Mouse (Mus musculus) myocyte (in vitro differentiated cells): ENCODE data around the gene Cog5. TPM values are rescaled to one million over a fixed set of nuclear protein-coding genes. Genes with fewer than 3 reads are reported as not detected.

Experiments used
- H3K27me3 ChIP-seq: one replicate; pipeline ENCODE4 v1.6.1; 2011; ENCODE audit not compliant: control insufficient read depth, insufficient read depth, insufficient read length
- H3K36me3 ChIP-seq: one replicate; pipeline ENCODE4 v1.6.1; 2011; ENCODE audit not compliant: control insufficient read depth, insufficient read depth
- H3K4me2 ChIP-seq: one replicate; pipeline ENCODE4 v1.6.1; 2011; ENCODE audit warnings: low read depth, control low read depth
- H3K4me3 ChIP-seq: one replicate; pipeline ENCODE4 v1.5.1; 2011; ENCODE audit warnings: mild to moderate bottlenecking, control low read depth, moderate library complexity
- H3K79me2 ChIP-seq: one replicate; pipeline ENCODE4 v1.6.1; 2011; ENCODE audit not compliant: control insufficient read depth, insufficient read depth
- H3ac ChIP-seq: one replicate; pipeline ENCODE4 v1.6.1; 2011; ENCODE audit not compliant: control insufficient read depth, insufficient read length
- CEBPB ChIP-seq: IDR thresholded peaks from 2 replicates; pipeline ENCODE4 v1.6.1; 2011; ENCODE audit warnings: mild to moderate bottlenecking, moderate library complexity; ENCODE audit not compliant: poor library complexity, insufficient read depth, severe bottlenecking
- E2F4 ChIP-seq: IDR thresholded peaks from one replicate; pipeline ENCODE4 v1.6.1; 2011; ENCODE audit warnings: mild to moderate bottlenecking, control low read depth, moderate library complexity; ENCODE audit not compliant: insufficient read depth
- MAX ChIP-seq: IDR thresholded peaks from one replicate; pipeline ENCODE4 v1.6.1; 2011; ENCODE audit warnings: low read depth, mild to moderate bottlenecking, control low read depth
- MYOD1 ChIP-seq, 3 experiments: IDR thresholded peaks; one replicate each; pipeline ENCODE4 v1.6.1; 2011; ENCODE audit warnings: control low read depth in 2 of 3, low read depth in 2 of 3, mild to moderate bottlenecking in 2 of 3, moderate library complexity in 1 of 3; ENCODE audit not compliant: insufficient read length in 2 of 3, control insufficient read depth in 1 of 3
- MYOG ChIP-seq, 3 experiments: IDR thresholded peaks; one replicate each; pipeline ENCODE4 v1.6.1; 2011; ENCODE audit warnings: control low read depth in 2 of 3, low read depth in 2 of 3, mild to moderate bottlenecking in 2 of 3; ENCODE audit not compliant: insufficient read length in 2 of 3, control insufficient read depth in 1 of 3, insufficient read depth in 1 of 3
- POLR2A ChIP-seq: IDR thresholded peaks from one replicate; pipeline ENCODE4 v1.6.1; 2011; ENCODE audit warnings: low read depth, mild to moderate bottlenecking, control low read depth, moderate library complexity; ENCODE audit not compliant: insufficient read length
- POLR2AphosphoS2 ChIP-seq: IDR thresholded peaks from one replicate; pipeline ENCODE4 v1.6.1; 2011; ENCODE audit warnings: low read depth, control low read depth; ENCODE audit not compliant: insufficient read length
- REST ChIP-seq: IDR thresholded peaks from one replicate; pipeline ENCODE4 v1.6.1; 2011; ENCODE audit warnings: mild to moderate bottlenecking, control low read depth, moderate library complexity; ENCODE audit not compliant: insufficient read depth, insufficient read length
- SRF ChIP-seq: IDR thresholded peaks from one replicate; pipeline ENCODE4 v1.6.1; 2011; ENCODE audit warnings: low read depth; ENCODE audit not compliant: control insufficient read depth, insufficient read length
- TCF12 ChIP-seq: IDR thresholded peaks from one replicate; pipeline ENCODE4 v1.6.1; 2011; ENCODE audit warnings: mild to moderate bottlenecking, control low read depth; ENCODE audit not compliant: poor library complexity, insufficient read depth, severe bottlenecking
- TCF3 ChIP-seq: IDR thresholded peaks from one replicate; pipeline ENCODE4 v1.6.1; 2011; ENCODE audit warnings: low read depth, control low read depth; ENCODE audit not compliant: insufficient read length
- USF1 ChIP-seq: IDR thresholded peaks from one replicate; pipeline ENCODE4 v1.6.1; 2011; ENCODE audit warnings: low read depth, mild to moderate bottlenecking, control low read depth, moderate library complexity
- polyA plus RNA-seq: library from polyadenylated mRNA; unstranded; fragments of >200 nt; fragmentation: generic; extraction: Trizol; gene quantifications from one replicate; pipeline ENCODE4 v1.2.1, GENCODE M21; 2012; ENCODE audit warnings: missing spikeins

The Cog5 gene
- polyA plus RNA-seq, 1 experiment, result 10.2 TPM

DNA sequence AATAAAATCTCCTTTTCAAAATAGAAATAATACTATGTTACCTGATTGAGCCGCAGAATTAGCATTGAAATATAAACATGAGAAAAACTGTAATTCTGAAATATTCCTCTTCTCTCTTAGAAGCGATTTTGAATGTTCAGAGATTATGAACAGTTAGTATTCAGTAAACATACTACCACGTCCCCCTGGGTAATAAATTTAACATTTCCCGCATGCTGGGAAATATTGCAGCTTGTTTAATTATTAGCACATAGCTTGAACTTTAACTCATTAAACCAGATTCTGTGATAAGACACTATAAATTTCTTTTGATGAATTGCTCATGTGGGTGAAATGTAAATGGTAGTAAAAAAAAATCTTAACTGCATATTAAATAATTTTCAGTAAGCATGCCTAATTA lies 58.1 kb downstream of the Cog5 start:
- Histone ChIP-seq H3K79me2 (no peaks in the 10 kb centered on the region), H3K27me3 (no peaks in the 10 kb centered on the region), H3K36me3 (no peaks in the 10 kb centered on the region), H3K4me2 (no peak overlapping the region), H3K4me3 (no peak overlapping the region), H3ac (no peak overlapping the region)
- TF ChIP-seq SRF, result no peak
- TF ChIP-seq TCF12, result no peak
- TF ChIP-seq REST, result no peak
- TF ChIP-seq POLR2A, result no peak

DNA sequence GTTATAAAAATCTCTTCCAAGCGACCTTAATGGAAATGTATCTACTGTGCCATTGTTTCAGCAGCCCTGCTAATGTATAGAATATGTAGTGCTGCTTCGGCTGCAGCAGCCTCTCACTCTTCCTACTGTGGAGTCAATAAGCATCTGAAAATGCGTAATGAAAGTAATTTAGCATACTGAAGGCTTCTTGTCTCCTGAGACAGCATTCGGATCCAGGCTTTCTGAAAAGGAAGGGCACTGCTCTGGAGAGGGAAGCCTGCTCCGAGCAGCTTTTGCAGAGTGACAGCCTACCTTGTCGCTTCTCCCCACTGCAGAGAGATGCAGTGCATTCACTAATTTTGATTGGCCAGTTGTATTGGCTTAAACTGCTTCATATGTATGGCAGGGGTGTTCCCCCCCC lies 58.9 kb downstream of the Cog5 start, which contains the start of gene Gpr22:
Gpr22 (minus strand) TSS at position 348 of the 400 bp plus-strand sequence.
- H3K4me2 ChIP-seq, result no peak within 1 kb of the TSS
- no peaks in the 10 kb centered on the region for H3K27me3 ChIP-seq
- H3K4me3 ChIP-seq, result no peak within 1 kb of the TSS
- H3K79me2 ChIP-seq, result no peaks in the 10 kb centered on the region
- no peaks in the 10 kb centered on the region for H3K36me3 ChIP-seq
- H3ac ChIP-seq, result no peak within 1 kb of the TSS
- no peak for TF ChIP-seq TCF12
- TF ChIP-seq REST, result no peak
- TF ChIP-seq CEBPB, result no peak
- no peak for TF ChIP-seq MYOD1 (IDR thresholded peaks at IDR 0.05; ENCODE audit: control insufficient read depth in 1 of 3, insufficient read length in 2 of 3, low read depth in 2 of 3)
- TF ChIP-seq POLR2AphosphoS2, result no peak

DNA sequence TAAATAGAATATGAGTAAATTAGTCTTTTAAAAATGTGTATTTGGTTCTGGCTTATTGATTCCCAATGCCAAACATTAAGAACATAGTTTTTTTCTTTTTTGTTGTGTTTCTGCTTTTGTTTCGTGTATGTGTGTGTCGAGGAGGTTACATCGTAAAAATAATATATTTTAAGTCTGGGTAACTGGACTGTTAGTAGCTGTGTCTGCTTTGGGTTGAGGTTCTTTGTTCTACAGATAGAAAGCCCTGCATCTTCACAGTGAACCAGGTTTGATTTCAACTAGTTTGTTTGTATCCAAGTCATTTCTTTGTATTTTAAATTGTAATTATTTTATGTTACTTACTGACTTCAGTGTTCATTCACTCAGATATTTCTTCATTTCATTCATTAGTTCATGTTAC lies 59.4 kb downstream of the Cog5 start:
- no peak overlapping the region for H3K4me2 ChIP-seq
- no peak for TF ChIP-seq POLR2A
- TF ChIP-seq CEBPB, result no peak
- no peak for TF ChIP-seq MYOG (IDR thresholded peaks at IDR 0.05; ENCODE audit: control insufficient read depth in 1 of 3, insufficient read depth in 1 of 3, insufficient read length in 2 of 3, low read depth in 2 of 3)
- TF ChIP-seq E2F4, result no peak
- TF ChIP-seq MYOD1 (IDR thresholded peaks at IDR 0.05; ENCODE audit: control insufficient read depth in 1 of 3, insufficient read length in 2 of 3, low read depth in 2 of 3), result no peak
- TF ChIP-seq POLR2AphosphoS2, result no peak
- TF ChIP-seq TCF3, result no peak
- no peak for TF ChIP-seq SRF
- TF ChIP-seq REST, result no peak
- no peak for TF ChIP-seq TCF12
- no peak for TF ChIP-seq USF1
- no peak for TF ChIP-seq MAX
- no peak overlapping the region for H3K4me3 ChIP-seq

DNA sequence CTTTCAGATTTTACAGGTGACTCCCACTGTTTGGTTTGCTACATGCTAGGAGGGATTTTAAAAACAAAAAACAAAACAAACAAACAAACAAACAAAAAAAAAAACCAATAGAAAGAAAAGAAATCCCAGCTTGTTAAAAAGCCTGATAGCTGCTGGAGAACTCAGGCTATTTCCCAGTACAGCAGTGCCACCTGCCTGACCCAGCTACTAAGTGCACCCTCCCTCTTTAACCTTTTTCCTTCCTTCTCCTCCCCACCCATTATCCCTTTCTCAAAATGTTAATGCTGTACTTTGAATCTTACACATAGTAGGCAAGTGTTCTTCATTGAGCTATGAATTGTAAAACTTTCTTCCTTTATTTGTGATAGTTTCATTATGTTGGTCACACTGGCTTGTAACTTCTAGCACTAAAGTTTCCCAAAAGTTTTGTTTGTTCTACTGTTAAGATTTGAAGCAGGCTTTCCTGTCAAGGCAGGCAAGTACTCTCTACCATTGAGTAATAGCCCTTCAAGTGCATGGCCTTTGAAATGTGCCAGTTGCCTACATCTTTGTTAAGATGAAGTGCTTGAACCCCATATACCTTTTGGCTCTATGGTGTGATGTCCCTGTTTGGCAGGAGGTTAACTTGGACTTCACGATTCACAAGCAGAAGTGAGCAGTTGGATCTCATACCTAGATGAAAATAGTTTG lies 65.1 kb downstream of the Cog5 start:
- Histone ChIP-seq H3K4me3 (no peak overlapping the region), H3K36me3 (no peaks in the 10 kb centered on the region), H3K27me3 (no peaks in the 10 kb centered on the region), H3K4me2 (no peak overlapping the region), H3ac (no peak overlapping the region), H3K79me2 (no peaks in the 10 kb centered on the region)
- TF ChIP-seq TCF12, result no peak

More for the DNA sequence above, 59.4 kb downstream of the Cog5 start:
- no peaks in the 10 kb centered on the region for H3K36me3 ChIP-seq
- H3K27me3 ChIP-seq, result no peaks in the 10 kb centered on the region
- no peaks in the 10 kb centered on the region for H3K79me2 ChIP-seq
- H3ac ChIP-seq, result no peak overlapping the region

DNA sequence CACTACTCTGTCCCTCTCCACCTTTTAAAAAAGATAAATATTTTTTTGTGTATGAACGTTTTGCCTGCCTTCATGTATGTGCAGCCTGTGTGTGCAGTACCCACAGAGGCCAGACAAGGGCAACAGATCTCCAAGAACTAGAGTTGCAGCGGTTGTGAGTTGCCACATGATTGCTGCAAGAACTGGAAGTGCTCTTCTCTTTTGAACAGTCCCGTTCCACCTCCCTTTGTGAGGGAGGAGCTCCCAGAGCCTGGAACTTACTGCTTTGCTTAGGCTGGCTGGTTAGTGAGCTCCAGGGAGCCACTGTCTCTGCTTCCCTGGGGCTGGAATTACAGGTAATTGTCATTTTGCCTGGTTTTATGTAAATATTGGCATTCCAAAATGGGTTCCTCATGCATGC lies 69.9 kb downstream of the Cog5 start:
- no peak overlapping the region for H3K4me3 ChIP-seq
- no peaks in the 10 kb centered on the region for H3K36me3 ChIP-seq
- no peak overlapping the region for H3ac ChIP-seq
- no peak overlapping the region for H3K4me2 ChIP-seq
- TF ChIP-seq TCF3 (no peak), CEBPB (no peak), USF1 (no peak), TCF12 (no peak), MYOG (IDR thresholded peaks at IDR 0.05; ENCODE audit: control insufficient read depth in 1 of 3, insufficient read depth in 1 of 3, insufficient read length in 2 of 3, low read depth in 2 of 3) (no peak), MAX (no peak), POLR2A (no peak), REST (no peak), SRF (no peak), MYOD1 (IDR thresholded peaks at IDR 0.05; ENCODE audit: control insufficient read depth in 1 of 3, insufficient read length in 2 of 3, low read depth in 2 of 3) (no peak)
- H3K27me3 ChIP-seq, result no peaks in the 10 kb centered on the region
- no peaks in the 10 kb centered on the region for H3K79me2 ChIP-seq
